Mouse (Mus musculus) CH12.LX (cell line): ENCODE data around the gene Clptm1. TPM values are rescaled to one million over a fixed set of nuclear protein-coding genes. Genes with fewer than 3 reads are reported as not detected.

Experiments used
- DNase-seq: peaks from one replicate; pipeline ENCODE4 v3.0.0-alpha.2; 2013; ENCODE audit errors: extremely low read depth
- H3K27ac ChIP-seq: 2 replicates; pipeline ENCODE4 v1.5.1; 2012; ENCODE audit warnings: low read depth, mild to moderate bottlenecking, control low read depth, moderate library complexity; ENCODE audit not compliant: insufficient read depth
- H3K27me3 ChIP-seq: replicated peaks from 2 replicates; pipeline ENCODE3; 2012; ENCODE audit warnings: inconsistent platforms
- H3K36me3 ChIP-seq, 2 experiments: replicated peaks in 1 of 2; 2 replicates each; pipeline versions ENCODE3 to v1.6.1; 2012; ENCODE audit warnings: inconsistent platforms in 1 of 2, low read length in 1 of 2, mild to moderate bottlenecking in 1 of 2, mixed read lengths in 1 of 2, moderate library complexity in 1 of 2; ENCODE audit not compliant: control insufficient read depth in 1 of 2, insufficient read depth in 1 of 2
- H3K4me1 ChIP-seq, 2 experiments: 2 replicates each; pipeline ENCODE4 v1.6.1; 2012; ENCODE audit warnings: inconsistent platforms in 1 of 2, moderate library complexity in 1 of 2; ENCODE audit not compliant: insufficient read depth in 2 of 2, control insufficient read depth in 1 of 2
- H3K4me2 ChIP-seq: 2 replicates; pipeline ENCODE4 v1.6.1; 2012; ENCODE audit warnings: low read depth, mild to moderate bottlenecking, control low read depth; ENCODE audit not compliant: poor library complexity, insufficient read depth, severe bottlenecking
- H3K4me3 ChIP-seq, 3 experiments: fragments of 150-350 bp in 1 of 3; sonication (generic) in 1 of 3; replicated peaks in 1 of 3; 2 replicates each; pipeline versions ENCODE3 to v1.5.1; 2011 to 2012; ENCODE audit warnings: low read depth in 2 of 3, low read length in 2 of 3, mild to moderate bottlenecking in 2 of 3, moderate library complexity in 2 of 3, control low read depth in 1 of 3, improper control_type of control experiment in 1 of 3, inconsistent platforms in 1 of 3, mixed read lengths in 1 of 3; ENCODE audit not compliant: poor library complexity in 1 of 3
- H3K79me2 ChIP-seq: replicated peaks from 2 replicates; pipeline ENCODE4 v1.6.1; 2012; ENCODE audit warnings: mild to moderate bottlenecking, moderate library complexity; ENCODE audit not compliant: control insufficient read depth, poor library complexity, insufficient read depth, severe bottlenecking; ENCODE audit errors: extremely low read depth
- H3K9ac ChIP-seq: 2 replicates; pipeline ENCODE4 v1.6.1; 2012; ENCODE audit warnings: low read depth, mild to moderate bottlenecking, control low read depth, moderate library complexity; ENCODE audit not compliant: insufficient read depth
- H3K9me3 ChIP-seq: replicated peaks from 2 replicates; pipeline ENCODE3; 2012; ENCODE audit warnings: low read length, inconsistent platforms, mixed read lengths
- BHLHE40 ChIP-seq: IDR thresholded peaks from 2 replicates; pipeline ENCODE4 v1.6.1; 2011; ENCODE audit warnings: mild to moderate bottlenecking, low read depth, low read length, improper control_type of control experiment
- CHD1 ChIP-seq: IDR thresholded peaks from 2 replicates; pipeline ENCODE4 v1.6.1; 2012; ENCODE audit warnings: low read depth, low read length, improper control_type of control experiment, inconsistent platforms
- CHD2 ChIP-seq: IDR thresholded peaks from 2 replicates; pipeline ENCODE4 v1.6.1; 2011; ENCODE audit warnings: low read length, improper control_type of control experiment
- CTCF ChIP-seq, 2 experiments: IDR thresholded peaks in 1 of 2; conservative IDR thresholded peaks in 1 of 2; 2 replicates each; pipeline ENCODE4 v1.5.1; 2011 to 2012; ENCODE audit warnings: low read depth in 2 of 2, low read length in 2 of 2, improper control_type of control experiment in 1 of 2, inconsistent platforms in 1 of 2, mild to moderate bottlenecking in 1 of 2, moderate library complexity in 1 of 2
- E2F4 ChIP-seq: IDR thresholded peaks from 2 replicates; pipeline ENCODE4 v1.6.1; 2011; ENCODE audit warnings: low read depth, low read length, improper control_type of control experiment; ENCODE audit not compliant: insufficient replicate concordance
- EP300 ChIP-seq: IDR thresholded peaks from 2 replicates; pipeline ENCODE4 v1.6.1; 2011; ENCODE audit warnings: low read length, improper control_type of control experiment
- ETS1 ChIP-seq: conservative IDR thresholded peaks from 2 replicates; pipeline ENCODE4 v1.6.1; 2012; ENCODE audit warnings: low read depth, mild to moderate bottlenecking, inconsistent platforms, low read length, improper control_type of control experiment, moderate library complexity
- GABPA ChIP-seq: IDR thresholded peaks from 2 replicates; pipeline ENCODE4 v1.6.1; 2012; ENCODE audit warnings: low read depth, low read length, improper control_type of control experiment, inconsistent platforms; ENCODE audit not compliant: insufficient replicate concordance
- HCFC1 ChIP-seq: IDR thresholded peaks from 2 replicates; pipeline ENCODE4 v1.6.1; 2012; ENCODE audit warnings: low read depth, mild to moderate bottlenecking, inconsistent platforms, low read length, improper control_type of control experiment
- IRF4 ChIP-seq: IDR thresholded peaks from 2 replicates; pipeline ENCODE4 v1.6.1; 2014; ENCODE audit warnings: low read depth, mild to moderate bottlenecking, inconsistent platforms, low read length, improper control_type of control experiment
- JUND ChIP-seq: conservative IDR thresholded peaks from 2 replicates; pipeline ENCODE4 v1.6.1; 2011; ENCODE audit warnings: low read depth, low read length, improper control_type of control experiment
- MYC ChIP-seq: IDR thresholded peaks from 2 replicates; pipeline ENCODE4 v1.6.1; 2011; ENCODE audit warnings: low read depth, mild to moderate bottlenecking, improper control_type of control experiment, low read length
- NELFE ChIP-seq: IDR thresholded peaks from 2 replicates; pipeline ENCODE4 v1.6.1; 2011; ENCODE audit warnings: low read depth, low read length, improper control_type of control experiment
- POLR2A ChIP-seq: IDR thresholded peaks from 2 replicates; pipeline ENCODE4 v1.6.1; 2011; ENCODE audit warnings: low read depth, mild to moderate bottlenecking, improper control_type of control experiment, low read length
- RAD21 ChIP-seq: IDR thresholded peaks from 2 replicates; pipeline ENCODE4 v1.6.1; 2011; ENCODE audit warnings: low read depth, mild to moderate bottlenecking, low read length, improper control_type of control experiment, moderate library complexity
- RCOR1 ChIP-seq: conservative IDR thresholded peaks from 2 replicates; pipeline ENCODE4 v1.6.1; 2012; ENCODE audit warnings: low read depth, mild to moderate bottlenecking, inconsistent platforms, low read length, improper control_type of control experiment
- UBTF ChIP-seq: IDR thresholded peaks from 2 replicates; pipeline ENCODE4 v1.6.1; 2012; ENCODE audit warnings: low read depth, mild to moderate bottlenecking, inconsistent platforms, low read length, improper control_type of control experiment, moderate library complexity
- ZC3H11A ChIP-seq: IDR thresholded peaks from 2 replicates; pipeline ENCODE4 v1.6.1; 2012; ENCODE audit warnings: low read depth, mild to moderate bottlenecking, inconsistent platforms, low read length, improper control_type of control experiment
- ZKSCAN1 ChIP-seq: IDR thresholded peaks from 2 replicates; pipeline ENCODE4 v1.6.1; 2012; ENCODE audit warnings: low read depth, inconsistent platforms, low read length, improper control_type of control experiment, borderline replicate concordance
- ZMIZ1 ChIP-seq: IDR thresholded peaks from 2 replicates; pipeline ENCODE4 v1.6.1; 2012; ENCODE audit warnings: low read depth, mild to moderate bottlenecking, inconsistent platforms, low read length, improper control_type of control experiment
- ZNF384 ChIP-seq: IDR thresholded peaks from 2 replicates; pipeline ENCODE4 v1.6.1; 2012; ENCODE audit warnings: low read depth, low read length, improper control_type of control experiment, inconsistent platforms
- dilution Hi-C: fragments of 300-500 bp; cut with MboI; formaldehyde crosslinking; loops from 2 replicates; pipeline ENCODE4 v1.14.3; 2020; ENCODE audit warnings: low sequenced_read_pairs; ENCODE audit not compliant: extremely low pct_unique_long_range_greater_than_20kb, extremely low pct_ligation_motif_present
- in situ Hi-C: fragments of 300-500 bp; cut with MboI; formaldehyde crosslinking; loops from 3 replicates; pipeline ENCODE4 v1.14.3; 2019; ENCODE audit warnings: low sequenced_read_pairs, low pct_ligation_motif_present, low pct_unique_long_range_greater_than_20kb, mixed read lengths
- polyA plus RNA-seq: library from polyadenylated mRNA; unstranded; fragments of >175 nt; gene quantifications from 2 replicates; pipeline ENCODE4 v1.2.1, GENCODE M21; 2012; ENCODE audit warnings: low read depth; ENCODE audit not compliant: insufficient read length
- total RNA-seq, 2 experiments: library from RNA; depleted of rRNA; stranded (reverse); fragments of 300-350 nt in 1 of 2; fragments of >200 nt in 1 of 2; gene quantifications; 2 replicates each; pipeline ENCODE4 v1.2.3; 2012 to 2014

Clptm1 gene
- total and polyA plus RNA-seq, 3 experiments: 33.8 to 70.9 (median 43.6) TPM

DNA sequence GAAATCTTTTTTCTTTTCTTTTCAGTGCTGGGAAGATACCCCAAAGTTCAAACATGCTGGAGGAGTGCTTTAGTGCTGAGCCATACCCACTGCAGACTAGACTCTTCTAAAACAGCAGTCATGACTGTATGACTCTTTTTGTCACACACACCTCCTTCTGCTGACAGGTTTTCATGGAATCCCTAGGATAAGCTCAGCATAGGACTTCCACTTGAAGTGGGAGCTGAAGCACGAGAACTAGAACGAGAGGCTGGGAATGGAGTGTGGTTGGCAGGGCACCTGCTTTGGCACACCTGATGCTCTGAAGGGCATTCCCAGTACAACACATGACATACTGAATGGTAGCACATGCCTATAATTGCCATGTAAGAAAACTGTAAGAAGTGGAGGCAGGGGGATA lies 12.2 kb downstream of the Clptm1 start:
- dilution Hi-C loops (no loop called here), in situ Hi-C loops (no loop called here)
- H3K4me2 ChIP-seq: no peak overlapping the region
- H3K27me3 ChIP-seq: no peaks in the 10 kb centered on the region
- no peaks in the 10 kb centered on the region for H3K4me1 ChIP-seq
- H3K4me3 ChIP-seq: no peak overlapping the region
- H3K79me2 ChIP-seq: peaks cover 9% of the 10 kb centered on the region
- peaks cover 64 to 92% of the 10 kb centered on the region in 2 experiments for H3K36me3 ChIP-seq
- TF ChIP-seq EP300 (no peak), NELFE (no peak), CHD1 (no peak), ZNF384 (no peak), E2F4 (no peak), GABPA (no peak)
- no peak overlapping the region for H3K9ac ChIP-seq
- no peaks in the 10 kb centered on the region for H3K9me3 ChIP-seq
- H3K27ac ChIP-seq: no peak overlapping the region
- no peak for DNase-seq

DNA sequence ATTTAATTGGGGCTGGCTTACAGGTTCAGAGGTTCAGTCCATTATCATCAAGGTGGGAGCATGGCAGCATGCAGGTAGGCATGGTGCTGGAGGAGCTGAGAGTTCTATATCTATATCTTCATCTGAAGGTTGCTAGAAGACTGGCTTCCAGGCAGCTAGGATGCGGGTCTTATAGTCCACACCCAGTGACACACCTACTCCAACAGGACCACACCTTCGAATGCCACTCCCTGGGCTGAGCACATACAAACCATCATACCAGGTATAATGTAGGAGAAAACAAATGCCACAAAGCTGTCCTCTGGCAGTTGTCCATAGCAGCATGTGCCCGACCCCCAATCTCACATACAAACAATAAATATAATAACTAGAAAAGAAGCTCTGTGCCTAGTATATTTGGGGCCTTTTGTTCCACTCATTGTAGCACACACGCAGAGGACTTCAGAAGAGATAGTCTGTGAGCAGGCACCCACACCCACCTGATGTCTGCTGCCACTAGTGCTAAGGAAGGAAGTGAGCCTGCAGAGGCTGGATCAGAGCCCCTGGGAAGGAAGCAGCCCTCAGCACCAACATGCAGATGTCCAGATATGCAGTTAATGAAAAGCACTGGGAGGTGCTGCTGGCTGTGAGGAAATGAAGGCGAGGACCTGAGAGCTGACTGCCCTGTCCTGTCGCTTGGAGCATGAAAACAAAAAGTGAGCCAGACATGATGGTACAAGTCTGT lies 13.6 kb downstream of the Clptm1 start:
- no peak overlapping the region for H3K4me3 ChIP-seq
- H3K4me1 ChIP-seq: peaks cover 0 to 8% of the 10 kb centered on the region in 2 experiments; a peak in 2 of 4 replicates
- TF ChIP-seq POLR2A (no peak), RCOR1 (no peak)
- peaks cover 66 to 88% of the 10 kb centered on the region in 2 experiments for H3K36me3 ChIP-seq
- no peak overlapping the region for H3K4me2 ChIP-seq
- in situ Hi-C loops (no loop called here), dilution Hi-C loops (no loop called here)
- H3K9me3 ChIP-seq: no peaks in the 10 kb centered on the region
- H3K9ac ChIP-seq: no peak overlapping the region
- H3K79me2 ChIP-seq: peaks cover 3% of the 10 kb centered on the region; the same call in 1 of the 2 replicates
- DNase-seq: no peak
- no peaks in the 10 kb centered on the region for H3K27me3 ChIP-seq
- no peak overlapping the region for H3K27ac ChIP-seq

DNA sequence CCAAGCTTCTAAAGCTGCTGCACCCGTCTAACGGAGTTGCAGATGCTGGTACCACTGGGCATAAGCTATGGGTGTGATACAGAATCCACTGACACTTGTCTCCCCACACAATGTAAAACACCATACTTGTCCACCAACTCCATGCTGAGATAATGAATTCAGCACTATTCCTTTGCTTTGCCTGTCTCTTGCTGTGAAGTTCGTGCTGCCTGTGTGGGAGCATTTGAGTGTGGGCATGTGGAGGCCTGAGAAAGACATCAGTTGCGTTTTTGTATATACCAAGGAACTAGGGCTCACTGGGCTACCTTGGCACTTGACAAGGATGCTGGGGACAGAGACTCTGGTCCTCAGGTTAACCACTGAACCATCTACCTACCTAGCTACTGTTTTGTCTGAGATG lies 23.6 kb downstream of the Clptm1 start:
- peaks cover 0 to 17% of the 10 kb centered on the region in 2 experiments; a peak in 2 of 4 replicates for H3K4me1 ChIP-seq
- in situ Hi-C loops: no loop called here
- H3K4me3 ChIP-seq: no peak overlapping the region
- no peak overlapping the region for H3K27ac ChIP-seq
- dilution Hi-C loops: no loop called here
- H3K9me3 ChIP-seq: no peaks in the 10 kb centered on the region
- no peak for DNase-seq
- H3K4me2 ChIP-seq: no peak overlapping the region
- H3K36me3 ChIP-seq: peaks cover 83 to 88% of the 10 kb centered on the region in 2 experiments
- no peak overlapping the region for H3K9ac ChIP-seq
- H3K79me2 ChIP-seq: no peaks in the 10 kb centered on the region
- no peaks in the 10 kb centered on the region for H3K27me3 ChIP-seq
- no peak for TF ChIP-seq UBTF
- TF ChIP-seq EP300: no peak
- no peak for TF ChIP-seq JUND
- no peak for TF ChIP-seq ZMIZ1
- TF ChIP-seq GABPA: no peak
- TF ChIP-seq BHLHE40: no peak
- no peak for TF ChIP-seq ZC3H11A
- TF ChIP-seq MYC: no peak
- TF ChIP-seq CHD1: no peak
- TF ChIP-seq HCFC1: no peak
- TF ChIP-seq CHD2: no peak
- TF ChIP-seq ETS1: no peak
- TF ChIP-seq ZKSCAN1: no peak
- TF ChIP-seq CTCF (conservative IDR thresholded peaks at IDR 0.05 in 1 of 2, IDR thresholded peaks at IDR 0.05 in 1 of 2; ENCODE audit: low read depth in 2 of 2, low read length in 2 of 2): no peak
- no peak for TF ChIP-seq IRF4
- TF ChIP-seq RAD21: no peak
- no peak for TF ChIP-seq ZNF384
